Mouse (Mus musculus) liver, embryonic 11.5 days (tissue): ENCODE data around the gene Morn5. TPM values are rescaled to one million over a fixed set of nuclear protein-coding genes. Genes with fewer than 3 reads are reported as not detected.
A peak's percentile ranks its signal among the peaks of the same experiment; 100 is the strongest.

Source experiments
- ATAC-seq: fragments of 200-750 bp; cut with Nextera tagmentation; replicated peaks from 2 replicates; pipeline ENCODE4 v1.8.0; 2017; ENCODE audit warnings: moderate number of reproducible peaks, mild to moderate bottlenecking, moderate TSS enrichment, moderate library complexity; ENCODE audit not compliant: low FRiP score
- DNase-seq: peaks from one replicate; pipeline ENCODE4 v3.0.0-alpha.2; 2017; ENCODE audit warnings: low spot score
- H3K27ac ChIP-seq: fragments of 300-500 bp; sonication (generic); 2 replicates; pipeline ENCODE4 v1.5.1; 2014; ENCODE audit warnings: mild to moderate bottlenecking, low read depth, low read length, control low read depth
- H3K27me3 ChIP-seq: fragments of 300-500 bp; sonication (generic); replicated peaks from 2 replicates; pipeline ENCODE4 v1.6.1; 2014; ENCODE audit warnings: low read length, mixed read lengths; ENCODE audit not compliant: control insufficient read depth, insufficient read depth
- H3K36me3 ChIP-seq: fragments of 300-500 bp; sonication (generic); 2 replicates; pipeline ENCODE4 v1.6.1; 2014; ENCODE audit warnings: mild to moderate bottlenecking, low read length, moderate library complexity, mixed read lengths; ENCODE audit not compliant: control insufficient read depth, insufficient read depth
- H3K4me1 ChIP-seq: fragments of 300-500 bp; sonication (generic); replicated peaks from 2 replicates; pipeline ENCODE4 v1.6.1; 2014; ENCODE audit warnings: low read length, mixed read lengths; ENCODE audit not compliant: control insufficient read depth, insufficient read depth
- H3K4me2 ChIP-seq: fragments of 300-500 bp; sonication (generic); 2 replicates; pipeline ENCODE4 v1.6.1; 2014; ENCODE audit warnings: mild to moderate bottlenecking, control low read depth, moderate library complexity
- H3K4me3 ChIP-seq: fragments of 300-500 bp; sonication (generic); 2 replicates; pipeline ENCODE4 v1.5.1; 2014; ENCODE audit warnings: low read depth, low read length, control low read depth
- H3K9ac ChIP-seq: fragments of 300-500 bp; sonication (generic); 2 replicates; pipeline ENCODE4 v1.6.1; 2014; ENCODE audit warnings: low read depth, low read length, control low read depth
- H3K9me3 ChIP-seq: fragments of 300-500 bp; sonication (generic); 2 replicates; pipeline ENCODE4 v1.6.1; 2016; ENCODE audit warnings: low read length, inconsistent platforms, mixed read lengths; ENCODE audit not compliant: control insufficient read depth
- WGBS: fragments of 180-500 bp; shearing (Covaris S2); extraction: QIAGEN DNeasy Blood & Tissue Kit; methylation state at CpG from one replicate; pipeline ENCODE4 v1.1.7; 2014; 5-methylcytosine and 5-hydroxymethylcytosine counted together
- polyA plus RNA-seq: library from polyadenylated mRNA; unstranded; fragments of >200 nt; fragmentation: Nextera tagmentation; extraction: Ambion mirVana; gene quantifications from 2 replicates; pipeline ENCODE4 v1.2.1, GENCODE M21; 2014

Morn5 gene
- polyA plus RNA-seq, 1 experiment from 2014 or later: not detected

GRCm38 (mm10) chr2:36077160-36077761 is 28.0 kb downstream of the Morn5 start:
- DNase-seq (no peak), ATAC-seq (no peak)
- H3K27ac ChIP-seq: no peak overlapping the region
- H3K36me3 ChIP-seq: no peaks in the 10 kb centered on the region
- H3K27me3 ChIP-seq: no peaks in the 10 kb centered on the region
- no peak overlapping the region for H3K9ac ChIP-seq
- WGBS: 27% methylated on average over 11 of the region's 11 CpGs
- no peaks in the 10 kb centered on the region for H3K9me3 ChIP-seq
- H3K4me3 ChIP-seq: no peak overlapping the region
- no peaks in the 10 kb centered on the region for H3K4me1 ChIP-seq
- no peak overlapping the region for H3K4me2 ChIP-seq

DNA sequence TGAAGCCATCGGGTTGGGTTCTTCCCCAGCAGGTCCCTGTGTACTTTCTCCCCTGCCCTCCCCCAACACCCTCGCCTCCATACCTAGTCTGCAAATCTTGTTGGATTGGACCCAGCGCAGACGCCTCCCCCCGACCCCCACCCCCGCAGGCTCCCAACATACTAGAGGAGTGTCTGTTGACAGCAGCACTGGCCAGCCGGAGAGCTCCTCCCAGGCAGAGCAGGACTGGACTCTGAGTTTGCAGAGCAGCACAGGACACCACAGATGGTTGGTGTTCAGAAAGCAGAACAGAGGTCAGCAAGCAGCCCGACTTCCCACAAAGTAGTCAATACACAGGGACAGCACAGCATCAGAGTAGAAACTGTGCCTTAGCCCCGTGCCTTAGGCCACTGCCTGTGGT is 32.2 kb downstream of the Morn5 start:
- Histone ChIP-seq H3K27me3 (peaks cover 4% of the 10 kb centered on the region), H3K4me3 (no peak overlapping the region), H3K9me3 (no peaks in the 10 kb centered on the region), H3K9ac (no peak overlapping the region), H3K27ac (no peak overlapping the region), H3K4me1 (no peaks in the 10 kb centered on the region), H3K4me2 (peak overlapping the region; percentile 8; the same call in 1 of the 2 replicates), H3K36me3 (no peaks in the 10 kb centered on the region)
- peak; percentile 83 for ATAC-seq
- DNase-seq: no peak
- WGBS: 27% methylated on average over 9 of the region's 9 CpGs

DNA sequence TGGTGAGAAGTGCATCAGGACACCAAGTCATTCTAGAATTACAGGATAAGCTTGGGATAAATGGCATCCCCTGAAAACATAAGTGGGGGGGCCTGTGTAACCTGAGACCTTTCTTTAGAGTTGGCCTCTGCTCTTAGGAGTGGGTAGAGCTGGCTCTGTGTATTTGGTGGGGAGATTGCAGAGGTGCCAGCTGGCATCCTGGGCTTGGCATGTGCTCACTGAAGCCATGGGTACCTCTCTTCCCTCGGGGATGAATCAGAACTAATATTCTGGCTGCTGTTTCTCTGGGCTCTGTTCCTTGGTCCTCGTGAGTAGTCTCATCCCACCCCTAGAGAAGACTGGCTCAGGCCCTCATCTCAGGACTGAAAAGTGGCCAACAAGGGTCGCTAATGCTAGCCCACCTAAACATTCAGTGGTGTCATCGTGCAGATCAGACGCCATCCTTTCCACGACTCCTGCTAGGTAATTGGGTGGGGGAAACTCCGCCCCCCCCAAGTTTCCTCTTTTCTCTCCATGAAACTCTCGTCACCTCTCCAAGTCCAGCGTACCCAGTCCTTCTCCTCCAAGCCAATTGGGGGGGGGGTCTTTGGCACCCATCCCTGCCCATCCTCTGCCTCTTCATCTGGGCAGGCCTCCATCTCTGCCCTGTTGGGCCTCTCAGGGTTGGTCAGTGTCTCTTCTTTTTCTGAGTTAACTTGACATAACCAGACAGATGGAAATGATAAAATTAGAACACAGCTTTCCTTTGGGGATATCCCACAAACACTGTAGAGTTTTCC is 33.7 kb downstream of the Morn5 start:
- 76% methylated on average over 9 of the region's 9 CpGs for WGBS
- ATAC-seq (no peak), DNase-seq (no peak)
- no peak overlapping the region for H3K9ac ChIP-seq
- no peaks in the 10 kb centered on the region for H3K36me3 ChIP-seq
- H3K27ac ChIP-seq: no peak overlapping the region
- no peaks in the 10 kb centered on the region for H3K9me3 ChIP-seq
- H3K4me3 ChIP-seq: no peak overlapping the region
- no peak overlapping the region for H3K4me2 ChIP-seq
- no peaks in the 10 kb centered on the region for H3K4me1 ChIP-seq
- H3K27me3 ChIP-seq: peaks cover 19% of the 10 kb centered on the region

DNA sequence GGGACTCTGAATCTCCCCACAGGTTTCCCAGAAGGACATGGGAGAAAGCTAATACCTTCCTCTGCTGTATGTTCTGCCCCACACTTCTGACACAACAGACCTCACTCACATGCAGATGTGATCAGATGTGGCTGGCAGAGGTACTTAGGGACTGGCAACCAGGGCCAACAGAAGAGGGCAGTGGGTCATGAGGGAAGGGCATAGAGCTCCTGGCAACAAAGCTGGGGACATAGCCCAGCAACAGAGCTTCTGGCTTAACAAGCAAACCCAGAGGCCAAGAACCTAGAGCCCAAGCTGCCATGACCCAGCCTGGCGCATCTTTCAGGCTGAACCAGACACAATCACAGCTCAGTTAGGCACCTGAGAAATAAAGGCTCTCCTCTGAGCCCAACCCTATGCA is 35.8 kb downstream of the Morn5 start:
- H3K27me3 ChIP-seq: peaks cover 39% of the 10 kb centered on the region
- DNase-seq: no peak
- no peak overlapping the region for H3K4me2 ChIP-seq

DNA sequence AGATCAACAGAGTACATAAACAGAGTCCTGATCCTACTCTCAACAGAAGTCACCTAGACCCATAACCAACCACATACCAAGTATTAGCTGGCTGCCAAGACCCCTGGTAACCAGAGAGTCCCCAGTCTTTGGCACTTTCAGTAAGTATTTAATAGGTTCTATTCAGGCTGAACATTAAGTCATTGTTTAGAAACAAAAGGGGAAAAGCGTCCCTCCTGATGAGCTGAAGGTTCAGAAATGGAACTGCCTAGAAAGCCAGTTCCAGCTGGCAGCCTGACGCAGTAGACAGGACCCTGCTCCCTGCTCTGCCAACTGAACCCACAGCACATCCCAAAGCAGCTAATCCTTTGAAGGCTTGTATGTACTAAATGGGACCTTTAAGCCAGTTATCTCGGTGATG is 39.9 kb downstream of the Morn5 start:
- Histone ChIP-seq H3K27me3 (peaks cover 80% of the 10 kb centered on the region), H3K4me2 (no peak overlapping the region), H3K4me1 (peaks cover 8% of the 10 kb centered on the region), H3K4me3 (no peak overlapping the region), H3K27ac (no peak overlapping the region), H3K36me3 (no peaks in the 10 kb centered on the region), H3K9ac (no peak overlapping the region), H3K9me3 (no peaks in the 10 kb centered on the region)
- no peak for DNase-seq
- WGBS: 64% methylated on average over 3 of the region's 3 CpGs
- no peak for ATAC-seq

More for the DNA sequence above, 35.8 kb downstream of the Morn5 start:
- ATAC-seq: no peak
- Histone ChIP-seq H3K9ac (no peak overlapping the region), H3K36me3 (no peaks in the 10 kb centered on the region), H3K9me3 (no peaks in the 10 kb centered on the region), H3K4me3 (no peak overlapping the region), H3K4me1 (no peaks in the 10 kb centered on the region), H3K27ac (no peak overlapping the region)
- 63% methylated on average over 1 of the region's 1 CpGs for WGBS

- Histone ChIP-seq H3K4me1 (peaks cover 8% of the 10 kb centered on the region), H3K27me3 (peaks cover 99% of the 10 kb centered on the region), H3K4me2 (peak overlapping the region; percentile 94), H3K4me3 (peak overlapping the region; percentile 57), H3K27ac (no peak overlapping the region), H3K36me3 (no peaks in the 10 kb centered on the region), H3K9ac (no peak overlapping the region), H3K9me3 (no peaks in the 10 kb centered on the region)
- ATAC-seq (peak; percentile 89), DNase-seq (peak; percentile 85)
- WGBS: 2% methylated on average over 70 of the region's 70 CpGs
These were observed 41.8 kb downstream of the Morn5 start for GRCm38 (mm10) chr2:36090853-36091741.

DNA sequence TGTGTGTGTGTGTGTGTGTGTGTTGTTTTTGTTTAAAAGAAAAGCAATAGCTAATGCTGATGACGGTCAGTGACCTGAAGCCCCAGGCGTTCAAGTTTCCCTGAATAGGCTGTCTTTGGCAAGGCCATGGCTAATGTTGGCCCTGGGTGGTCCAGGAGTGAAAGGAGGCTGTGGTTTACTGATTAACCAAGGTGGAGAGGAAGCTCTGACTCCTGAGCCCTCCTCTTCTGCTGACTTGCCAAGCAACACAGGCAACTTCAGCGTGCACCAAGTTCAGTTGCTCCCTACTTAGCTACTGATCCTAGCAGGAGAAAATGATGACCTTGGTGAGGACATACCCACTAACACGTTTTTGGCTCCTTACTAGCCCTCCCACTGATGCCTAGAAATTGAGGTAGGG is 43.5 kb downstream of the Morn5 start:
- 9% methylated on average over 4 of the region's 4 CpGs for WGBS
- Histone ChIP-seq H3K36me3 (no peaks in the 10 kb centered on the region), H3K27ac (no peak overlapping the region), H3K27me3 (peaks cover 99% of the 10 kb centered on the region), H3K9ac (no peak overlapping the region), H3K4me2 (no peak overlapping the region), H3K9me3 (no peaks in the 10 kb centered on the region), H3K4me3 (no peak overlapping the region), H3K4me1 (peaks cover 8% of the 10 kb centered on the region)
- ATAC-seq (no peak), DNase-seq (no peak)

GRCm38 (mm10) chr2:36093301-36093700 is 44.0 kb downstream of the Morn5 start:
- H3K36me3 ChIP-seq: no peaks in the 10 kb centered on the region
- H3K9me3 ChIP-seq: no peaks in the 10 kb centered on the region
- H3K4me1 ChIP-seq: peaks cover 8% of the 10 kb centered on the region
- ATAC-seq (no peak), DNase-seq (no peak)
- H3K27me3 ChIP-seq: peaks cover 99% of the 10 kb centered on the region
- no peak overlapping the region for H3K27ac ChIP-seq
- no peak overlapping the region for H3K4me2 ChIP-seq
- WGBS: 26% methylated on average over 7 of the region's 7 CpGs
- no peak overlapping the region for H3K4me3 ChIP-seq
- H3K9ac ChIP-seq: no peak overlapping the region
